Mouse (Mus musculus): ENCODE results near the gene Nfia.

Gene Nfia

GRCm38 (mm10) chr4:98027412-98027811, 254.9 kb downstream of the Nfia start:
- DNase-seq = no peak

GRCm38 (mm10) chr4:98031871-98032270, 259.3 kb downstream of the Nfia start:
- DNase-seq = no peak

- DNase-seq = no peak
Measured at GRCm38 (mm10) chr4:98032332-98032731, 259.8 kb downstream of the Nfia start.

- DNase-seq = no peak
Measured at GRCm38 (mm10) chr4:98039095-98039494, 266.6 kb downstream of the Nfia start.

- no peak for DNase-seq
Measured at GRCm38 (mm10) chr4:98040179-98040578, 267.6 kb downstream of the Nfia start.

GRCm38 (mm10) chr4:98044611-98045010, 272.1 kb downstream of the Nfia start:
- no peak for DNase-seq

GRCm38 (mm10) chr4:98047369-98047768, 274.8 kb downstream of the Nfia start:
- no peak for DNase-seq

GRCm38 (mm10) chr4:98049584-98049983, 277.1 kb downstream of the Nfia start:
- no peak for DNase-seq

GRCm38 (mm10) chr4:98050003-98050620, 277.6 kb downstream of the Nfia start:
- DNase-seq = no peak

GRCm38 (mm10) chr4:98050781-98051180, 278.2 kb downstream of the Nfia start:
- DNase-seq = no peak

- no peak for DNase-seq
Measured at GRCm38 (mm10) chr4:98051326-98051725, 278.8 kb downstream of the Nfia start.

- DNase-seq = no peak
Measured at GRCm38 (mm10) chr4:98055036-98055435, 282.5 kb downstream of the Nfia start.

- DNase-seq = no peak
Measured at GRCm38 (mm10) chr4:98056396-98057020, 284.0 kb downstream of the Nfia start.

GRCm38 (mm10) chr4:98057246-98057645, 284.7 kb downstream of the Nfia start:
- DNase-seq = no peak

GRCm38 (mm10) chr4:98057721-98058120, 285.2 kb downstream of the Nfia start:
- DNase-seq = no peak

- DNase-seq = no peak
Measured at GRCm38 (mm10) chr4:98058182-98058581, 285.6 kb downstream of the Nfia start.

- no peak for DNase-seq
Measured at GRCm38 (mm10) chr4:98060601-98061000, 288.1 kb downstream of the Nfia start.

- no peak for DNase-seq
Measured at GRCm38 (mm10) chr4:98061086-98061485, 288.6 kb downstream of the Nfia start.

- DNase-seq = no peak
Measured at GRCm38 (mm10) chr4:98063280-98063679, 290.7 kb downstream of the Nfia start.

- DNase-seq = no peak
Measured at GRCm38 (mm10) chr4:98076106-98076505, 303.6 kb downstream of the Nfia start.

- no peak for DNase-seq
Measured at GRCm38 (mm10) chr4:98076624-98077023, 304.1 kb downstream of the Nfia start.

GRCm38 (mm10) chr4:98080586-98080985, 308.1 kb downstream of the Nfia start:
- no peak for DNase-seq

GRCm38 (mm10) chr4:98081962-98082361, 309.4 kb downstream of the Nfia start:
- DNase-seq = no peak

GRCm38 (mm10) chr4:98082512-98082911, 310.0 kb downstream of the Nfia start:
- no peak for DNase-seq

GRCm38 (mm10) chr4:98085060-98085459, 312.5 kb downstream of the Nfia start:
- DNase-seq = no peak
